Mouse (Mus musculus) hindlimb bud, embryonic 11.5 days (tissue): ENCODE data around the gene Plpp4.

Experiments
- DNase-seq: peaks from one replicate; pipeline ENCODE4 v3.0.0-alpha.2; 2012; ENCODE audit warnings: low read depth, low spot score; ENCODE audit errors: extremely low spot score

Plpp4 gene

DNA sequence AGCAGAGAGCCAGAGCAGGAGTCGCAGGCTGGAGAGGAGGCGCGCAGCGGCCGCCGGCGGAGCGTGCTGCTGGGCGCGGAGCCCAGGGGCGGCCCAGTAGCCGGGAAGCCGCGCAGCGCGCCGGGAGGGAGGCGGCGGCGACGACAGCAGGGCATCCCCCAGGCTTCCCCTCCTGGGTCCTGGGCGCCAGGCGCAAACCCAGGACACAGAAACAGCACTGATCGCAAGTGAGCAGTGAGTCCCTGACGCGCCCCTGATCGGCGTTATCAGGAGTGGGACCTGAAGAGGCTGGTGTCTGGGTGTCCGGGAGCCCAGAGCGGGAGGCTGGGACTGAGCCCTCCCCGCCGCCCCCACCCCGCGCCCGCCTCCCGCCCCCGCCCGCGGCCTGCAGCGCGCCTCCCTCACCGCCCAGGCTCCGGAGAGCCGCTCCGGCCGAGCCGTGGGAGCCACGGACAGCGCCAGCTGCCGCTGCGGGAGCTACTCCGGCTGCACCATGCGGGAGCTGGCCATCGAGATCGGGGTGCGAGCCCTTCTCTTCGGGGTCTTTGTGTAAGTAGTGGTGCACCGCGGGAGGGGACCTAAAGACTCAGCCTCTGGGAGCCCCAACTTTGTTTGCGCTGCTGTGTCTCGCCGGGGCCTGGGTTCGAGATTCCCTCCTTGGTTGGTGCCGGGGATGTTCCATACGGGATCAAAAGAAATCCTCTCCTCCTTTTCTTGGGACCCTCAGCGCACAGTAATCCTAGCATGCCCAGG is at the start of gene Plpp4:
Plpp4 (plus strand) TSS at position 411 of the 753 bp plus-strand sequence.
- DNase-seq, result no peak

DNA sequence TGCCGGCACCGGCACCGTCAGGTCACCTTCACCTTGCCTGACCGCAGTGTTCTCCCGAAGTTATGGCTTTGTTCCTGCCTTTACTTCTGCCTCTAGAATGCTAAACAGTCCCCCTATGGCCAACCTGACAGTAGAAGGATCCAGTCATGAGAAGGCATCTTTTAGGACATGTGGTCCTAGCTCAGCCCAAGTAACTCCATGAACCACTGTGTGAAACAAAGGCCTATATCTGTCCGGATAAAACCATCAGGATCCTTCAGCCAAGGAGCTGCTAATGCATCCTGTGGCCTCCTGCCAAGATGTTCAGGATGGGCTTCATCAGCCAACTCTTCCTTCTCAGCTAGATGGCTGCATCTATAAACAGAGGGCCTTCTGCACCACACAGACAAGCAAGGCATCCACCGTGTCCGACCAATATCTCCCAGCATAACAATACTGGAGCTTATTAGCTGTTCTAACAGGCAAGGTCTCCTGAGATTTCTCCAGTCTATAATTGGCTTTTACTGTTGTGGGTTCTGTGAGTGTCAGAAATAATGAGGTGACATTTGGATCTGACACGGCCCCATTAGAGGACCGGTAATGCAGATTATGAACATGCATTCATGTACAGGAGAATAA is 40.8 kb upstream of the Plpp4 start:
- DNase-seq, result no peak

DNA sequence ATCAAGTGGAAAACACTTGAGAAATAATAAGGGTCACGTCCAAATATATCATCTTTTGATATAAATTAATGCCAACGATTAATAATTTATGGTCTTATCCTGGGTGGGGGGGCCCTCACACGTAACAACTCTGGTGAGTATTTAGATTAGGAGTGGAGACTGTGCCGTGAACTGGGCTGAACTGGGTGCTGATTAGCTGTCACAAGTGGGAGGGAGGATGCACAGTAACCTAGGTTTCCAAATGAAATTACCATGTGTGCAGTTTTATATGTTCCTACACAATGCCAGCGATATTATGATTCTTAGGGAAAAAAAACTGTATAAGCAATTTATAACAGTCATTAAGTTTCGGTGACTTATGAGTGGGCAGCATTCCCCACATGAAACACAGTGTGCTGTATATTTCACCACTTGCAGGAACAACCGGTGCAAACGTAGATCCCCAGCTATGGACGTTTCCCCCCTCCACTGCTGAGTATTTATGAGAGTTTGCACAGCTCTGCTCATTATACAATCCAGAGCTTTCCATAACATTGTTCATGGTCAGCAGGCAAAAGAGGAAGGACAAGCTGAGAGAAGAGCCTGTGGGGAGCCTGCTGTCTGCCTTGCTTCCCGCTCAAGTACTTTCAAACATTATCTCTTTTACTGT is 40.2 kb upstream of the Plpp4 start:
- no peak for DNase-seq

GRCm38 (mm10) chr7:129220948-129221347 is 35.9 kb upstream of the Plpp4 start:
- DNase-seq, result no peak

DNA sequence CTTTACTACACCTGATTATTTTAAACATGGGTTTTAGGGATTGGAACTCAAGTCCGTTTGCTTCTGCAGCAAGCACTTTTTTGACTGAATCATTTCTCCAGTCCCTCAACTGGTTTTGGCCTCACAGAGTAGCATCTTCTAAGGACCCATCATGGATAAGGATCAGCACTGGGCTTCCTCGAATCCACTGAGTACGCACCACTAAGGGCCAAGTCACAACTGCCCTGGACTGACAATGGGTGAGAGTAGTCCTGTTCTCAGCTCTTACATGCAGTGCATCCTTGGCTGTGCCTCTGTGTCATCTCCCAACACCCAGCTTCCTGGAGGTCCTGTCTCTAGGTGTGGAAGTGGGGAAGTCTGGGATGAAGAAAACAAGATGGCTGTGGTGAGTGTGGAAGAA is 35.2 kb upstream of the Plpp4 start:
- DNase-seq, result no peak

GRCm38 (mm10) chr7:129235410-129235809 is 21.4 kb upstream of the Plpp4 start:
- DNase-seq, result no peak

- no peak for DNase-seq
These were observed 20.8 kb upstream of the Plpp4 start for GRCm38 (mm10) chr7:129235995-129236394.

DNA sequence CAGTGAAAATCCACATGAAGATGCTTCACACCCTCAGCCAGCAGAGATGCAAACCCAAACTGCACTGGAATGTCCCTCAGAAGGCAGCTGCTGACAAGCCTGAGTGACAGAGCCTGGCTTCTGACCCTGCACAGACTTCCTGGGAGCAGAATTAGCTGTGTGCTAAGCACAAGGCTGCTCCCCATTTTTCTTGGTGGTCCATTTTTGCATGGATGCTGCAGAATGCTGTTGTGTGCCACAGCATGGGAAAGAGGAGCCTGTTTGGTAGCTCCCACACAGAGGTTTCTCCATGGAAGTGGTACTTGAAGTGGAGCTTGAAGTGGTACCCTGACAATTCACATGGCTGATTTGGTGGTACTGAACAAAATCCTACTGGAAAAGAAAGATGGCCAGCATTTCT is 5.8 kb upstream of the Plpp4 start:
- DNase-seq, result no peak

DNA sequence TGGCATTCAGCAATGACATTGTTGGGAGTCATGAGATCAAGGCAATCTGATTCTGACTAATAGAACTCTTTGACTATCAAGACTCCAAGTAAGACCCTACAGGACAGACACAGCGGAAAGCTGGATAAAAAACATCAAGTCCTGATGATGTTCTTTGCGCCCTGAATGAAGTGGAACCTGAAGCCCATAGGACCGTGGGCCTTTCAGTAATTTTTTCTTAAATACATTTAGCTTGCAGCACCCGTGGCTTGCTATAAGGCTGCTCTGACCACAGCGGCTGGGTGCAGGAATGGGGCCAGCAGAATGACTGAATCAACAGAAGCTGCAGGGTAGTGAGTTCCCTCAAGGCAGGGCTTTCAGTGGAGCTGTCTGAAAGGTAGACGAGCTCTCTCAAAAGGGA is 3.4 kb upstream of the Plpp4 start:
- DNase-seq, result no peak

DNA sequence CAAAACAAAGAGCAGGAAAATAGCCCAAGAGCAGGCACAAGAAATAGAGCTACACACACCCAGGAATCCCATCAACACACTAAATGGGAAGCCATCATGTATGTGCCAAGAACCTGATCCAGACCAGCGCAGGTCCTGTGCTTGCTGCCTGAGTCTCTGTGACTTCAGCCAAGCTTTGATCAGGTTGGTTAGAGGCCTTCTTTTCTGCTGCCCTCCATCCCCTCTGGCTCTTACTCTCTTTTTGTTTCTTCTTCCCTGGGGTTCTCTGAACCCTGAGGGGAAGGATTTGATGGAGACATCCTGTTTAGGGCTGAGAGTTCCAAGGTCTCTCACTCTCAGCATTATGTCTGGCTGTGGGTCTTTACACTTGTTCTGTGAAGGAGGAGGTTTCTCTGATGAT is 2.7 kb upstream of the Plpp4 start:
- DNase-seq, result no peak

- no peak for DNase-seq
These were observed 1.4 kb upstream of the Plpp4 start for GRCm38 (mm10) chr7:129255406-129255805.

GRCm38 (mm10) chr7:129257374-129258018 is 665 bp downstream of the Plpp4 start:
- no peak for DNase-seq

GRCm38 (mm10) chr7:129258331-129258730 is 1.5 kb downstream of the Plpp4 start:
- DNase-seq, result no peak

- DNase-seq, result no peak
These were observed 2.4 kb downstream of the Plpp4 start for GRCm38 (mm10) chr7:129259195-129259594.

- no peak for DNase-seq
These were observed 17.0 kb downstream of the Plpp4 start for GRCm38 (mm10) chr7:129273867-129274266.

DNA sequence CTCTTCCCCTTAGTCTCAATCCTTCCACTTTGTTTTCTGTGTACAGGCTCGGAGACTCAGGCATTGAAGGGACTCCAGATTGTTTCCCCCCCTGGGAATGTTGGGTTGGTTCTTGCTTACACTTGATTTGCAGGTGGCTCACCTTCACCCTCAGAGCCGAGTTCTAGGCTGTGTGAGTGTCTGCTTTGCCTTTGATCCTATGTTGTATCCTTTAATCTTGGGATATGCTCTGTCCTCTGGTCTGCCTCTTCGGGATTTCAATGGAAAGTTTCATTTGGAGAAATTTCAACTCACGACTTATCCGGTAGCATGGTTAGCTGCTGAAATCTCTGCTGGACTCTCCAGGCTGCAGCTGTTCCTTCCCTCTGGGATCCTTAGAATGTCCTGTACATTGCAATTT is 17.9 kb downstream of the Plpp4 start:
- DNase-seq, result no peak

- DNase-seq, result no peak
These were observed 20.9 kb downstream of the Plpp4 start for GRCm38 (mm10) chr7:129277751-129278150.

DNA sequence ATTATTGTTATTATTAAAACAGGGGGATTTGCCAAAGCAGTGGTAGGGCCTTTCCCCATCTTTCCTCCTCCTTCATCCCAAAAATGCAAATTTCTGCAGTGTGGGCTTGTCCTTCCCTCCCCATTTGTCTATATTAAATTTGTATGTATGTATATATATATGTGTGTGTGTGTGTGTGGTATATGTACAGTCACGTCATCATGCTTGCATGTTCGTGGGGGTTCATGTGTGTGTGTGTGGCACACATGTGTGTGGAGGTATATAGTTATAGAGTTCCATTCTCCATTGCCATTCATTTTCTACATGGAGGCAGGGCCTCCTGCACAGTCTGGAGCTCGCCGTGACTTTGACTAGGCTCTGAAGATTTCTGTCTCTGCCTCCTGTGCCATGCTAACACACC is 22.0 kb downstream of the Plpp4 start:
- no peak for DNase-seq

DNA sequence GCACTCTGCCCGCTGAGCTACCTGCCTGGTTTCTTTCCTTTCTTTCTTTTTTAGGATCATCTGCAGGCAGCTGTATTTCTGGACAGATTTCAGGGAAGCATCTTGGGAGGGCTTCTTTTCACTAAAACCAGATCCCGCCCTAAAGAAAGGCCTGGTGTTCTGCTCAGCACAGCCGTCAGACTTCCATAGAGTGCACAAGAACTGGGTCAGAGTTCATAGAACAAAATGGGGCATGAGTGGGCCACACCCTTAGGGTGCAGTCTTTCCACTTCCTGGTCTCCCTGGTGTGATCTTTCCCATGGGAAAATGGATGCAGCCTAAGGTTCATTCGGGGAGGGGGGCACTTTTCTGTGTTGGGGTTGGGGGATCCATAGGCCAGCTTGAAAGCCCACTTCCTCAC is 22.4 kb downstream of the Plpp4 start:
- DNase-seq, result no peak

DNA sequence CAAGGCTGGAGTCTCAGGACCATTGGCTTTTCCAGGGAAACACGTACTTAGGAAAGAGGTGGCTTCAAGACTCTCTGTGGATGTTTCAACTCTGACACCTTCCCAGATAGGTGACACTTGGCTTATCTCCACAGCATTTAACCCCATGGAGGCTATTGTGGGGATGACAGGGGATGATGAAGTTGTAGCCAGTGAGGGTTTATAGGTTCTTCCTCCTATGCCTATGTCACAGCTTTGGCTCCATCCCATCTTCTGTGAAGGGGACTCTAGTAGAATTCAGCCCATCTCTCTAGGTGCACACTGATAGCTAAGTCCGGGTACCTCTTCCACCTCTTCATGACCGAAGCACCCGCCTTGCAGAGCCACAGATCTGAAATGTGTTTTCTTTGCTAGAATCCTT is 25.1 kb downstream of the Plpp4 start:
- no peak for DNase-seq

DNA sequence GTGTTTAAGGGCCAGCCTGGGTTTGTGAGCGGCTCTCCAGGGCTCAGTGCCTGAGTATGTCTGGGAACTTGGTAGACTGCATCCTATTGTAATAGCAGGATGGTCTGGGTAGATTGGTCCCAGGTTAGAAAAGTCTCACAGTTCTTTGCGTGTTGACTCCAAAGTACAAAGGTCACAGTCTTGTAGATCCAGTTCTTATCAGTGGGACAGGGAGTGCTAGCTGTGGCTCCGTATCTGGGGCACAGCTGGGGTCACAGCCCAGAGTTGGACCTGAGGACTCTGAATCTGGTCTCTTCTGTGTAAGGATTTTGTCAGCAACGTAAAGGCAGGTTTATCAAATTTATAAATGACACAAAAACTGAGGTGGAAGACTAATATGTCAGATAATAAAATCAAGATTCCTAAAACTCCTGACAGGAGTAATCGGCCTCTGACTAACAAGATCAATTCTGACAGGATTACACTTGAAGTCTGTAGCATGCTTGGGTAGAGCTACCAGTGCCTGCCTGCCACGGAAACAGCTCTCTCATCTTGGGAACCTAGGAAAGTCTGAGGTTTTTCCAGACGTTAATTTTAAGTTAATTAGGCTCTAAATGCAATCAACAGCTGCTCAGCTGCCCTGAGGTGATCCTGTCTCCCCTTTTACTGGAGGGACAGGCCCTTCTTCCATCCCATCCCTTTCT is 28.5 kb downstream of the Plpp4 start:
- DNase-seq, result no peak
